Mouse (Mus musculus): Measurements from ENCODE around the gene Gm5930.
"Not testable (repeated sequence)": the region's sequence is repeated elsewhere in the genome, so short reads cannot be mapped to it uniquely, and the experiment has no call there.

The Gm5930 gene

DNA sequence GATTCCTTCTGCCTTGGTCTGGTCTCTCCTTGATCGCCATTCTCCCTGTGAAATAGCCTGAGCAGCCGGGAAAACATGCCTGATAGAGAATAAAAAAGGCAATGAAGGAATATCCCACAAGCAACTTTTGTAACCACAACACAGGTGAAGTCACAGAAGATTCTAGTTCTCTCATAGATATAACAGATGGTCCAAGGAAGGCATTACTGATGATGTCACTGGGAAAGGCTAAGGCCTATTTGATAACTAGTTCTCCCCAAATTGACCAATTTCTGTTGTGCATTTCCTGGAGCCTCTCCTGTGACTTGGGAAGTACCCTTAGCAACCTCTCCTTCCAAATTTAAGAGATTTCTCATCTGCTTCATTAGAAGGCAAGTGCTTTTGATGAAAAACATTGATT, at the start of gene Gm5930:
TSS of gene Gm5930 (minus strand) at position 101 of the 400 bp plus-strand sequence.
- not testable (repeated sequence) for DNase-seq (ENCODE audit: low spot score in 2 of 2)

DNA sequence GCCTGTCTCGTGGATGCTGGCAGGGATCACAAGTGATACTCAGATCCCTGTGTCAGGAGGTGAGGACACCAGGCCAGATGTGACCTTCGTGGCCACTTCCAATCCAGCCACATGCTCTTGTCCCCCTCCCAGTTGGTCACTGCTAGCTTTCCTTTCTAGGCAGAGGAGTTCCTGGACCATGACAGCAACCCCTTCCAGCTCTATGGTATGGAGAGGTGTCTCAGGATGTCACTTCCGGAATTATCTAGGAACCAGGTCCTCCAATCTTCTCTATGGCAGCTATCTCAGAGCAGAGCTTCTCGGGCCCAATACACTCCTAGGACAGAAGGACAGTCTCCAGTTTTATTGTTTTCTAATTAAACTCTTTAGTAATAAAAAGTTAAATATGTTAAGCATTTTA, 45.8 kb upstream of the Gm5930 start:
- DNase-seq (ENCODE audit: low spot score in 2 of 2), result not testable (repeated sequence)

DNA sequence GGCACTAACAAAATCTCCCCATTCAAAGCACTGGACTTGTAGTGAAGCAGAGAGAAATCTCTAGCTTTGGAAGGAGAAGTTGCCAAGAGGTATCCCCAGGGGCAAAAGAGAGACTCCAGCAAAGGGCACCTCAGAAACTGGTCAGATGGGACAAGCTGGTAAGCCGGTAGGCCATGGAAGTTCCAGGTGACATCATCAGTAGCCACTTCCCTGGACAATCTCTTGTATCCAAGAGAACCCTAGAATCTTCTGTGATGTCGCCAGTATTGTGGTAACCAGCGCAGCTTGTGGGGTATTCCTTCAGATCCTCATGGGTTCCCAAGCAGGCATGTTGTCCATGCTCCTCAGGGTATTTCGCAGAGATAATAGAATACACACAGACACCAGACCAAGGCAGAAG, 26.7 kb upstream of the Gm5930 start, which contains the start of gene Gm8229:
TSS of gene Gm8229 (plus strand) at position 301 of the 400 bp plus-strand sequence.
- not testable (repeated sequence) for DNase-seq (ENCODE audit: low spot score in 2 of 2)

DNA sequence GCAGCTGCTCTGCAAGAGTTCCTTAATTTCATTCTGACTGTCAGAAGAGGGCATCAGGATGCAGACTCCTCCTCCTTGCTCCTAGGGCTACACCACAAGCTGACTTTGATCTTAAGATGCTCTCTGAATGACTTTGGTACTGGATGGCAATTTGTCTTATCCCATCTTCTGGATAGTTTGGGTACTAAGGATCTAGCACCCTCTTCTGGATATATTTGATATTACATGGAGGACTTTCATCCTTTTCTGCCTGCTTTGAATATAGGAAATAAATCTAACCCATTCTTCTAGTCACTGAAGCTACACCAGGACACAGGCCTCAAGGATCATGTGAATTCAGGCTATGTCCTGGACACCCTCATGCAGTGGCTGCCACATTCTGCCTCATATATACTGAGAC, 23.9 kb upstream of the Gm5930 start:
- DNase-seq (ENCODE audit: low spot score in 2 of 2), result not testable (repeated sequence)

DNA sequence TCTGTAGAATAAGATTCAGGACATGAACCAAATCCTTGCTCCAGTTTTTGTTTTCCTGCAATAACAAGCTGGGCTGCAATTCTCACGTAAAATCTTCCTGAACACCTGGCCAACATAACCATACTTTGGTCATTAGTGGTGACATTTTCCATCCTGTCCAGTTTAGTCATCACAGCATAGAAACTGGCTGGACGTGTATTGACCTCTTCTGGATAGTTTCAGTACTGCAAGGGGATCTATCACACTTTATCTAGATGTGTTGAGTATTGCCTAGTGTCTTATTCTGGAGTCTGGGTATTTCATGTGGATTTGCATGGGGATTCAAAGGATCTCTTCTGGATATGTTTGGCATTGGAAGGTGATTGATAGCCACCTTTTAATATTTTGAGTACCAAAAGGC, 23.0 kb upstream of the Gm5930 start:
- not testable (repeated sequence) for DNase-seq (ENCODE audit: low spot score in 2 of 2)

DNA sequence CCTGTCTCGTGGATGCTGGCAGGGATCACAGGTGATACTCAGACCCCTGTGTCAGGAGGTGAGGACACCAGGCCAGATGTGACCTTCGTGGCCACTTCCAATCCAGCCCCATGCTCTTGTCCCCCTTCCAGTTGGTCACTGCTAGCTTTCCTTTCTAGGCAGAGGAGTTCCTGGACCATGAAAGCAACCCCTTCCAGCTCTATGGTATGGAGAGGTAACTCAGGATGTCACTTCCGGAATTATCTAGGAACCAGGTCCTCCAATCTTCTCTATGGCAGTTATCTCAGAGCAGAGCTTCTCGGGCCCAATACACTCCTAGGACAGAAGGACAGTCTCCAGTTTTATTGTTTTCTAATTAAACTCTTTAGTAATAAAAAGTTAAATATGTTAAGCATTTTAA, 26.3 kb downstream of the Gm5930 start:
- not testable (repeated sequence) for DNase-seq (ENCODE audit: low spot score in 2 of 2)

DNA sequence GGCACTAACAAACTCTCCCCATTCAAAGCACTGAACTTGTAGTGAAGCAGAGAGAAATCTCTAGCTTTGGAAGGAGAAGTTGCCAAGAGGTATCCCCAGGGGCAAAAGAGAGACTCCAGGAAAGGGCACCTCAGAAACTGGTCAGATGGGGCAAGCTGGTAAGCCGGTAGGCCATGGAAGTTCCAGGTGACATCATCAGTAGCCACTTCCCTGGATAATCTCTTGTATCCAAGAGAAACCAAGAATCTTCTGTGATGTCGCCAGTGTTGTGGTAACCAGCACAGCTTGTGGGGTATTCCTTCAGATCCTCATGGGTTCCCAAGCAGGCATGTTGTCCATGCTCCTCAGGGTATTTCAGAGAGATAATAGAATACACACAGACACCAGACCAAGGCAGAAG, 53.1 kb downstream of the Gm5930 start, which contains the start of gene Gm8220:
TSS of gene Gm8220 (plus strand) at position 301 of the 400 bp plus-strand sequence.
- not testable (repeated sequence) for DNase-seq (ENCODE audit: low spot score in 2 of 2)
